7 mouse cellular contexts compared by ENCODE assay signal in genomic region chr11:120142601-120143051, GRCm38 (mm10). TPM values are rescaled to one million over a fixed set of nuclear protein-coding genes. Genes with fewer than 3 reads are reported as not detected.
A peak's percentile ranks its signal among the peaks of the same experiment; 100 is the strongest.
DNase-seq lines count a peak whose midpoint lies in the region; ATAC-seq and TF ChIP-seq lines count a peak whose summit lies in the region.

No protein-coding gene starts in this region.

- H3K36me3 ChIP-seq in midbrain, embryonic 11.5 days (ENCODE audit: control insufficient read depth, insufficient read depth, low read length) = no peaks in the 10 kb centered on the region
- no peaks in the 10 kb centered on the region for H3K36me3 ChIP-seq in midbrain, embryonic 15.5 days (replicated peaks)
- H3K36me3 ChIP-seq in heart, embryonic 11.5 days (ENCODE audit: control insufficient read depth, insufficient read depth, low read length) = no peaks in the 10 kb centered on the region; the same call in none of the 2 replicates
- H3K36me3 ChIP-seq in kidney, postnatal 0 days (ENCODE audit: insufficient read depth, low read length) = no peaks in the 10 kb centered on the region

- no peaks in the 10 kb centered on the region for H3K4me1 ChIP-seq in midbrain, embryonic 11.5 days (ENCODE audit: control insufficient read depth, insufficient read depth, low read length)
- H3K4me1 ChIP-seq in midbrain, embryonic 15.5 days = 0 out of 2 replicates have a peak, but pooled peaks cover 8% of the 10 kb centered on the region
- H3K4me1 ChIP-seq in bone marrow, adult 2 months (ENCODE audit: control insufficient read depth, insufficient read depth, low read length) = peaks cover 3% of the 10 kb centered on the region; the same call in 1 of the 2 replicates
- peaks cover 53% of the 10 kb centered on the region for H3K4me1 ChIP-seq in heart, embryonic 11.5 days (ENCODE audit: control insufficient read depth, insufficient read depth, low read length)
- peaks cover 37% of the 10 kb centered on the region for H3K4me1 ChIP-seq in kidney, postnatal 0 days (replicated peaks; ENCODE audit: insufficient read depth, low read length)

- 74% methylated on average over 3 of the region's 3 CpGs for WGBS in midbrain, embryonic 11.5 days
- 69% methylated on average over 3 of the region's 3 CpGs for WGBS in midbrain, embryonic 15.5 days
- 8% methylated on average over 3 of the region's 3 CpGs for WGBS in bone marrow, adult 2 months
- 59% methylated on average over 3 of the region's 3 CpGs for WGBS in heart, embryonic 11.5 days (ENCODE audit: insufficient replicate concordance)
- 55% methylated on average over 3 of the region's 3 CpGs for WGBS in kidney, postnatal 0 days

- no peaks in the 10 kb centered on the region for H3K27me3 ChIP-seq in midbrain, embryonic 11.5 days (ENCODE audit: control insufficient read depth, insufficient read depth, low read length)
- no peaks in the 10 kb centered on the region for H3K27me3 ChIP-seq in midbrain, embryonic 15.5 days (replicated peaks)
- no peaks in the 10 kb centered on the region for H3K27me3 ChIP-seq in heart, embryonic 11.5 days (ENCODE audit: control insufficient read depth, insufficient read depth, low read length)
- H3K27me3 ChIP-seq in kidney, postnatal 0 days (ENCODE audit: insufficient read depth, low read length) = no peaks in the 10 kb centered on the region

- no peak for TF ChIP-seq POLR2A in bone marrow, adult 2 months (IDR thresholded peaks at IDR 0.05; ENCODE audit: borderline replicate concordance, control insufficient read depth, low read depth, low read length)

- H3K4me2 ChIP-seq in midbrain, embryonic 11.5 days = no peak overlapping the region
- no peak overlapping the region for H3K4me2 ChIP-seq in midbrain, embryonic 15.5 days
- no peak overlapping the region for H3K4me2 ChIP-seq in heart, embryonic 11.5 days
- 0 out of 2 replicates have a peak overlapping the region, but pooled peaks have one; percentile 4 for H3K4me2 ChIP-seq in kidney, postnatal 0 days (ENCODE audit: low read length)

- H3K9ac ChIP-seq in midbrain, embryonic 11.5 days (ENCODE audit: low read length) = no peak overlapping the region
- H3K9ac ChIP-seq in midbrain, embryonic 15.5 days = no peak overlapping the region
- H3K9ac ChIP-seq in heart, embryonic 11.5 days (ENCODE audit: low read depth, low read length) = no peak overlapping the region; the same call in 1 of the 2 replicates
- no peak overlapping the region for H3K9ac ChIP-seq in kidney, postnatal 0 days (ENCODE audit: low read depth, low read length)

- TF ChIP-seq CTCF in bone marrow, adult 2 months (IDR thresholded peaks at IDR 0.05; ENCODE audit: control insufficient read depth, insufficient read depth, low read length) = 0 out of 2 replicates have a peak, but pooled peaks have one; percentile 12
- peak; percentile 68 for TF ChIP-seq CTCF in kidney, postnatal 0 days (IDR thresholded peaks at IDR 0.05; ENCODE audit: low read depth)

- ATAC-seq in midbrain, embryonic 11.5 days (ENCODE audit: low FRiP score) = no peak
- no peak for ATAC-seq in midbrain, embryonic 15.5 days (replicated peaks)
- ATAC-seq in heart, embryonic 11.5 days (replicated peaks; ENCODE audit: insufficient number of reproducible peaks, low FRiP score, low TSS enrichment) = peak; percentile 73; the same call in 1 of the 2 replicates
- ATAC-seq in kidney, postnatal 0 days (replicated peaks; ENCODE audit: low FRiP score, low read depth) = 0 out of 2 replicates have a peak, but pooled peaks have one; percentile 14

- no peak overlapping the region for H3K27ac ChIP-seq in midbrain, embryonic 11.5 days (ENCODE audit: low read depth, low read length)
- no peak overlapping the region for H3K27ac ChIP-seq in midbrain, embryonic 15.5 days
- H3K27ac ChIP-seq in bone marrow, adult 2 months (ENCODE audit: control insufficient read depth, insufficient read depth, low read depth, low read length, poor library complexity) = no peak overlapping the region
- peak overlapping the region; percentile 68 for H3K27ac ChIP-seq in heart, embryonic 11.5 days (ENCODE audit: low read depth, low read length)
- H3K27ac ChIP-seq in kidney, postnatal 0 days = peak overlapping the region; percentile 76

- no peak overlapping the region for H3K4me3 ChIP-seq in midbrain, embryonic 11.5 days (ENCODE audit: low read depth, low read length)
- no peak overlapping the region for H3K4me3 ChIP-seq in midbrain, embryonic 15.5 days
- no peak overlapping the region for H3K4me3 ChIP-seq in bone marrow, adult 2 months (replicated peaks; ENCODE audit: control insufficient read depth, low read depth, low read length)
- H3K4me3 ChIP-seq in heart, embryonic 11.5 days (ENCODE audit: low read depth, low read length) = no peak overlapping the region
- H3K4me3 ChIP-seq in kidney, postnatal 0 days (replicated peaks; ENCODE audit: low read depth, low read length) = no peak overlapping the region

- DNase-seq in midbrain, embryonic 11.5 days (ENCODE audit: low spot score, missing footprints) = peak; percentile 79
- DNase-seq in kidney, postnatal 0 days (ENCODE audit: low spot score) = peak; percentile 80
- DNase-seq in lung, postnatal 25 days (ENCODE audit: low spot score) = peak; percentile 87
- DNase-seq in thymus, postnatal 25 days = peak; percentile 35

- H3K9me3 ChIP-seq in midbrain, embryonic 11.5 days (ENCODE audit: control insufficient read depth, low read length) = no peaks in the 10 kb centered on the region
- no peaks in the 10 kb centered on the region for H3K9me3 ChIP-seq in midbrain, embryonic 15.5 days
- no peaks in the 10 kb centered on the region for H3K9me3 ChIP-seq in heart, embryonic 11.5 days (replicated peaks; ENCODE audit: control insufficient read depth, low read length)
- H3K9me3 ChIP-seq in kidney, postnatal 0 days (replicated peaks; ENCODE audit: low read length) = no peaks in the 10 kb centered on the region

RNA-seq across cellular contexts. Expression of gene Slc38a10, which starts 8.5 kb away (rescaled TPM):
- polyA plus RNA-seq in midbrain, embryonic 11.5 days (2014; fragmentation: Nextera tagmentation; extraction: Ambion mirVana) = 46.3 and 53.3 TPM in 2 replicates
- 116 and 125 TPM in 2 replicates for polyA plus RNA-seq in midbrain, embryonic 15.5 days (2015; fragmentation: Nextera tagmentation; extraction: Ambion mirVana)
- polyA plus RNA-seq in bone marrow, adult 2 months (2011; ENCODE audit: insufficient read depth, insufficient read length, low replicate concordance, missing spikeins) = 23.3 and 37.7 TPM in 2 replicates
- 57.5 and 72.0 TPM in 2 replicates for polyA plus RNA-seq in heart, embryonic 11.5 days (2014; fragmentation: Nextera tagmentation; extraction: Ambion mirVana)
- 94.0 and 105 TPM in 2 replicates for polyA plus RNA-seq in kidney, postnatal 0 days (2015; fragmentation: Nextera tagmentation; extraction: Ambion mirVana)

RNA-seq across cellular contexts. Expression of gene Ndufaf8, which starts 43.9 kb away (rescaled TPM):
- polyA plus RNA-seq in midbrain, embryonic 11.5 days (2014; fragmentation: Nextera tagmentation; extraction: Ambion mirVana) = 58.4 and 61.3 TPM in 2 replicates
- polyA plus RNA-seq in midbrain, embryonic 15.5 days (2015; fragmentation: Nextera tagmentation; extraction: Ambion mirVana) = 51.4 and 53.5 TPM in 2 replicates
- polyA plus RNA-seq in bone marrow, adult 2 months (2011; ENCODE audit: insufficient read depth, insufficient read length, low replicate concordance, missing spikeins) = 27.6 and 30.1 TPM in 2 replicates
- 83.2 and 83.4 TPM in 2 replicates for polyA plus RNA-seq in heart, embryonic 11.5 days (2014; fragmentation: Nextera tagmentation; extraction: Ambion mirVana)
- 107 and 130 TPM in 2 replicates for polyA plus RNA-seq in kidney, postnatal 0 days (2015; fragmentation: Nextera tagmentation; extraction: Ambion mirVana)

RNA-seq across cellular contexts. Expression of gene Tepsin, which starts 44.1 kb away (rescaled TPM):
- 12.3 and 14.2 TPM in 2 replicates for polyA plus RNA-seq in midbrain, embryonic 11.5 days (2014; fragmentation: Nextera tagmentation; extraction: Ambion mirVana)
- 23.6 and 24.2 TPM in 2 replicates for polyA plus RNA-seq in midbrain, embryonic 15.5 days (2015; fragmentation: Nextera tagmentation; extraction: Ambion mirVana)
- polyA plus RNA-seq in bone marrow, adult 2 months (2011; ENCODE audit: insufficient read depth, insufficient read length, low replicate concordance, missing spikeins) = 8.6 and 24.6 TPM in 2 replicates
- polyA plus RNA-seq in heart, embryonic 11.5 days (2014; fragmentation: Nextera tagmentation; extraction: Ambion mirVana) = 14.6 and 18.9 TPM in 2 replicates
- 10.8 and 12.1 TPM in 2 replicates for polyA plus RNA-seq in kidney, postnatal 0 days (2015; fragmentation: Nextera tagmentation; extraction: Ambion mirVana)

RNA-seq across cellular contexts. Expression of gene Cep131, which starts 56.0 kb away (rescaled TPM):
- 24.9 and 28.9 TPM in 2 replicates for polyA plus RNA-seq in midbrain, embryonic 11.5 days (2014; fragmentation: Nextera tagmentation; extraction: Ambion mirVana)
- 35.0 and 35.6 TPM in 2 replicates for polyA plus RNA-seq in midbrain, embryonic 15.5 days (2015; fragmentation: Nextera tagmentation; extraction: Ambion mirVana)
- polyA plus RNA-seq in bone marrow, adult 2 months (2011; ENCODE audit: insufficient read depth, insufficient read length, low replicate concordance, missing spikeins) = 14.3 and 19.8 TPM in 2 replicates
- polyA plus RNA-seq in heart, embryonic 11.5 days (2014; fragmentation: Nextera tagmentation; extraction: Ambion mirVana) = 15.1 and 16.0 TPM in 2 replicates
- 14.3 and 15.5 TPM in 2 replicates for polyA plus RNA-seq in kidney, postnatal 0 days (2015; fragmentation: Nextera tagmentation; extraction: Ambion mirVana)

Comparison
In these comparisons a context has a peak if more than half of its experiments do, and no peak if none do; other contexts are left out.
1. ATAC-seq: peak in heart, embryonic 11.5 days (single experiment) and kidney, postnatal 0 days (single experiment); none in midbrain, embryonic 11.5 days (single experiment) and midbrain, embryonic 15.5 days (single experiment).
2. DNase-seq: peak in every context shown above with its lines; median percentile 87 in lung, postnatal 25 days; 80 in kidney, postnatal 0 days; 79 in midbrain, embryonic 11.5 days; 35 in thymus, postnatal 25 days.
3. H3K27ac ChIP-seq: peak in heart, embryonic 11.5 days (single experiment) and kidney, postnatal 0 days (single experiment); none in midbrain, embryonic 11.5 days (single experiment), midbrain, embryonic 15.5 days (single experiment) and bone marrow, adult 2 months (single experiment).